Mouse (Mus musculus) spleen, adult 2 months (tissue): ENCODE measurements around the gene Sdhb.

Experiments
- CTCF ChIP-seq: fragments of 200-500 bp; IDR thresholded peaks from 2 replicates; pipeline ENCODE4 v1.5.1; 2011; ENCODE audit warnings: mild to moderate bottlenecking, inconsistent platforms; ENCODE audit not compliant: insufficient read depth, insufficient read length, insufficient replicate concordance; ENCODE audit errors: extremely low read depth
- POLR2A ChIP-seq: fragments of 200-500 bp; IDR thresholded peaks from 2 replicates; pipeline ENCODE4 v1.6.1; 2011; ENCODE audit warnings: low read depth, low read length, inconsistent platforms

- TF ChIP-seq CTCF = no peak
- TF ChIP-seq POLR2A = no peak
Measured at GRCm38 (mm10) chr4:140975356-140975755, 14.4 kb downstream of the Sdhb start.
